Mouse (Mus musculus) layer of hippocampus, adult 2 months (tissue): ENCODE measurements at regions not wholly inside any gene's neighbourhood (a gene's known extent, or its start where the extent isn't known, plus 50 kb on each side); places are given as distances from the start of the nearest gene placed in this dataset.

Source experiments
- DNase-seq, 2 experiments: peaks; one replicate each; pipeline ENCODE4 v3.0.0; 2022; ENCODE audit warnings: low spot score in 2 of 2
- H3K27ac ChIP-seq: fragments of 200-600 bp; 2 replicates; pipeline ENCODE4 v1.8.1; 2022
- H3K4me3 ChIP-seq: fragments of 200-600 bp; 2 replicates; pipeline ENCODE4 v1.8.1; 2022; ENCODE audit warnings: mild to moderate bottlenecking
- CTCF ChIP-seq: fragments of 200-600 bp; conservative IDR thresholded peaks from 2 replicates; pipeline ENCODE4 v1.8.1; 2022; ENCODE audit warnings: antibody characterized with exemption, mild to moderate bottlenecking, moderate library complexity

GRCm38 (mm10) chr13:52153576-52153975 is 307.1 kb downstream of the Gadd45g start:
- H3K4me3 ChIP-seq, result no peak overlapping the region
- no peak for DNase-seq
- no peak for TF ChIP-seq CTCF
- peak overlapping the region; percentile 86 for H3K27ac ChIP-seq

GRCm38 (mm10) chr13:52154111-52154843 is 307.8 kb downstream of the Gadd45g start:
- H3K27ac ChIP-seq, result peak overlapping the region; percentile 86
- no peak for TF ChIP-seq CTCF
- peak; percentile 42 to 67 for DNase-seq

GRCm38 (mm10) chr13:52154844-52155587 is 308.5 kb downstream of the Gadd45g start:
- peak; percentile 36 to 82 for DNase-seq
- peak overlapping the region; percentile 86 for H3K27ac ChIP-seq
- H3K4me3 ChIP-seq, result no peak overlapping the region; the same call in 1 of the 2 replicates
- TF ChIP-seq CTCF, result peak; percentile 50

More at GRCm38 (mm10) chr13:52154111-52154843, 307.8 kb downstream of the Gadd45g start:
- no peak overlapping the region; the same call in 1 of the 2 replicates for H3K4me3 ChIP-seq

GRCm38 (mm10) chr13:52155588-52156086 is 309.2 kb downstream of the Gadd45g start:
- no peak overlapping the region for H3K4me3 ChIP-seq
- DNase-seq, result no peak
- peak overlapping the region; percentile 86 for H3K27ac ChIP-seq
- no peak for TF ChIP-seq CTCF

GRCm38 (mm10) chr13:52162676-52163075 is 316.2 kb downstream of the Gadd45g start:
- TF ChIP-seq CTCF, result no peak
- no peak for DNase-seq
- Histone ChIP-seq H3K27ac (no peak overlapping the region), H3K4me3 (no peak overlapping the region)

GRCm38 (mm10) chr13:52165531-52165930 is 319.1 kb downstream of the Gadd45g start:
- Histone ChIP-seq H3K27ac (no peak overlapping the region), H3K4me3 (no peak overlapping the region)
- TF ChIP-seq CTCF, result no peak
- DNase-seq, result no peak

GRCm38 (mm10) chr13:52167968-52168367 is 321.5 kb downstream of the Gadd45g start:
- Histone ChIP-seq H3K27ac (no peak overlapping the region), H3K4me3 (no peak overlapping the region)
- no peak for TF ChIP-seq CTCF
- no peak for DNase-seq

- no peak overlapping the region for H3K4me3 ChIP-seq
- no peak overlapping the region for H3K27ac ChIP-seq
- no peak for DNase-seq
- TF ChIP-seq CTCF, result no peak
Observed at GRCm38 (mm10) chr13:52172706-52173346, 326.3 kb downstream of the Gadd45g start.

- no peak overlapping the region for H3K27ac ChIP-seq
- no peak for DNase-seq
- TF ChIP-seq CTCF, result no peak
- H3K4me3 ChIP-seq, result no peak overlapping the region
Observed at GRCm38 (mm10) chr13:52175665-52176064, 329.2 kb downstream of the Gadd45g start.

- no peak overlapping the region for H3K27ac ChIP-seq
- H3K4me3 ChIP-seq, result no peak overlapping the region
- DNase-seq, result no peak
- no peak for TF ChIP-seq CTCF
Observed at GRCm38 (mm10) chr13:52179977-52180376, 333.5 kb downstream of the Gadd45g start.

- Histone ChIP-seq H3K4me3 (no peak overlapping the region), H3K27ac (no peak overlapping the region)
- no peak for DNase-seq
- no peak for TF ChIP-seq CTCF
Observed at GRCm38 (mm10) chr13:52183635-52184034, 337.2 kb downstream of the Gadd45g start.

- DNase-seq, result no peak
- no peak overlapping the region for H3K4me3 ChIP-seq
- no peak for TF ChIP-seq CTCF
- H3K27ac ChIP-seq, result no peak overlapping the region
Observed at GRCm38 (mm10) chr13:52185574-52185973, 339.1 kb downstream of the Gadd45g start.
